Mouse (Mus musculus) B cell, adult 62 days (primary cell): ENCODE results near the gene Skil. TPM values are rescaled to one million over a fixed set of nuclear protein-coding genes. Genes with fewer than 3 reads are reported as not detected.

Experiments
- total RNA-seq: library from RNA; stranded (reverse); gene quantifications from 4 replicates; pipeline ENCODE4 v1.2.4, GENCODE M21; 2023

The Skil gene
- 76.7 to 90.2 TPM (median 86.1 TPM) in 4 replicates for total RNA-seq

DNA sequence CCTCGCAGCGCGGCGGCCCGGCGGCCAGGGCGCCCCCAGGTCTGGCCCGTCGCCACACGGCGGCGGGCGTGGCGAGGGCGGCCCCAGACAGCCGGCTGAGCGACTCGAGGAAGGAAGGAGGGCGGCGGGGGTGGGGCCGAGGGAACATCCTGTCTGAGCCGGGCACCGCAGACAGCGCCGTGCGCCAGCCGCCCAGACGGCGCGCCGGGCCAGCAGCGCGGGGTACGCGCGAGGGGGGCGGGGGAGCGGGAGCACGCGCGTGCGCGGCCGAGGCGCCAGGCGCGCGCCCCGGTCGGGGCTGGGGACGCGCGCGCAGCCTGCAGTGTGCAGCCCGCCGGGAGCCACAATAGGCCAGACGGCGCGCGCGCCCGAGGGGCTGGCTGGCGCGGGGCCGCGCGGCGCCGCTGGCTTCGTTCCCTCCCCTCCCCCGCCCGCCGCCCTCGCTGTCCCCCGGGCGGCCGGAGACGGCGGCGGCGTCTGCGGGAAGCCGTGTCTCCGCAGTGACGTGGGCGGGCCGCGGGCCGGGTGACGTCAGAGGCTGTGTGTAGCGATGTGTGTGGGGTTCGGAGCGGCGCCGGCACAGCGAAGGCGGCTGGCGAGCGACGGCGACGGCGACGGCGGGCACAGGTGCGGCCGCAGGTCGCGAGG, at the start of gene Skil:
Gene Skil, plus strand, starts transcription at position 528 of the 648 bp plus-strand sequence.

DNA sequence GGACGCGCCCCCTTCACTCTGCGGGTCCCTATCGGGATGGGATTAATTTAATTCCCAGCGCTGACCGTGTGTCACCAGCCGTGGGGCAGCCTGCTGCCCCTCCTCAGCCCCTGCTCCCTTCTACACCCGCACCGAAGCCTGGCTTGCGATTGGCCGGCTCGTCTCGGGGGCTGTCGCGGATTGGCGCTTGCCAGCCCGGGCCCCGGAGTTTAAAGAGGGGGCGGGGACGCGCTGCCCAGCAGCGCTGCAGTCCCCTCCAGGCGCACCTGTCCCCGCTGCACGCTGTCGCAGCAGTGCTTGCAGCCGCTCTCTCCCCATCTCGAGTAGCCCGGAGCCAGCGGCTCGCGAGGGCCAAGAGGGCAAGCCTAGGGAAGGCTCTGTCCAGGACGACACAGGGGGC, 54.8 kb downstream of the Skil start, which contains the start of gene Cldn11:
Gene Cldn11, plus strand, starts transcription at position 215 of the 400 bp plus-strand sequence.

Other genes with a start within 250 kb of the Skil start
- gene Gpr160, start 239.1 kb upstream of the Skil start, total RNA-seq: 0.63 TPM in 1 of 4 replicates, not detected in the others
- 57.8 to 60.8 TPM (median 60.4 TPM) in 4 replicates for gene Phc3, start 125.6 kb upstream of the Skil start, total RNA-seq
- 17.6 to 27.7 TPM (median 22.5 TPM) in 4 replicates for gene Prkci, start 99.3 kb upstream of the Skil start, total RNA-seq
- not detected in 4 replicates for gene Cldn11, start 54.9 kb downstream of the Skil start, total RNA-seq
- 0.09 to 0.24 TPM (median 0.17 TPM) in 4 replicates for gene Slc7a14, start 215.3 kb downstream of the Skil start, total RNA-seq